Mouse (Mus musculus): ENCODE measurements around the gene Pla2g15. TPM values are rescaled to one million over a fixed set of nuclear protein-coding genes. Genes with fewer than 3 reads are reported as not detected.
"Not testable (repeated sequence)": the region's sequence is repeated elsewhere in the genome, so short reads cannot be mapped to it uniquely, and the experiment has no call there.

Pla2g15 gene
- polyA plus RNA-seq, 1 experiment from 2014 or later, result 24.0 TPM

GRCm38 (mm10) chr8:106177594-106177993 lies 27.4 kb downstream of the Pla2g15 start:
- Histone ChIP-seq H3K4me1 (replicated peaks) (peaks cover 11% of the 10 kb centered on the region; the same call in 1 of the 2 replicates), H3K36me3 (peaks cover 7% of the 10 kb centered on the region; the same call in 1 of the 2 replicates), H3K9ac (no peak overlapping the region), H3K27me3 (no peaks in the 10 kb centered on the region), H3K4me2 (no peak overlapping the region), H3K27ac (replicated peaks) (no peak overlapping the region), H3K4me3 (no peak overlapping the region), H3K9me3 (no peaks in the 10 kb centered on the region)
- 86% methylated on average over 1 of the region's 1 CpGs for WGBS
- ATAC-seq (ENCODE audit: low FRiP score, low read depth), result no peak

- Histone ChIP-seq H3K4me2 (no peak overlapping the region), H3K9ac (no peak overlapping the region), H3K27ac (replicated peaks) (no peak overlapping the region), H3K9me3 (no peaks in the 10 kb centered on the region), H3K4me3 (no peak overlapping the region), H3K4me1 (replicated peaks) (peaks cover 11% of the 10 kb centered on the region; the same call in 1 of the 2 replicates), H3K36me3 (peaks cover 9% of the 10 kb centered on the region; the same call in 1 of the 2 replicates), H3K27me3 (no peaks in the 10 kb centered on the region)
- 85% methylated on average over 2 of the region's 2 CpGs for WGBS
- ATAC-seq (ENCODE audit: low FRiP score, low read depth), result no peak
These were observed 28.2 kb downstream of the Pla2g15 start for GRCm38 (mm10) chr8:106178428-106178827.

- Histone ChIP-seq H3K27ac (replicated peaks) (no peak overlapping the region), H3K9me3 (no peaks in the 10 kb centered on the region), H3K9ac (no peak overlapping the region), H3K4me2 (no peak overlapping the region), H3K36me3 (peaks cover 38% of the 10 kb centered on the region), H3K4me3 (no peak overlapping the region), H3K4me1 (replicated peaks) (no peaks in the 10 kb centered on the region), H3K27me3 (no peaks in the 10 kb centered on the region)
- WGBS, result 85% methylated on average over 8 of the region's 8 CpGs
- ATAC-seq (ENCODE audit: low FRiP score, low read depth), result no peak
These were observed 35.5 kb downstream of the Pla2g15 start for GRCm38 (mm10) chr8:106185628-106186270.

- H3K27me3 ChIP-seq, result no peaks in the 10 kb centered on the region
- no peak overlapping the region for H3K4me2 ChIP-seq
- no peaks in the 10 kb centered on the region for H3K9me3 ChIP-seq
- H3K36me3 ChIP-seq, result peaks cover 38% of the 10 kb centered on the region
- ATAC-seq (ENCODE audit: low FRiP score, low read depth), result no peak
- no peak overlapping the region for H3K9ac ChIP-seq
- no peak overlapping the region for H3K27ac ChIP-seq (replicated peaks)
- WGBS, result 86% methylated on average over 3 of the region's 3 CpGs
- no peaks in the 10 kb centered on the region for H3K4me1 ChIP-seq (replicated peaks)
- H3K4me3 ChIP-seq, result no peak overlapping the region
These were observed 36.2 kb downstream of the Pla2g15 start for GRCm38 (mm10) chr8:106186394-106186793.

GRCm38 (mm10) chr8:106189162-106189561 lies 39.0 kb downstream of the Pla2g15 start:
- Histone ChIP-seq H3K9me3 (no peaks in the 10 kb centered on the region), H3K4me3 (no peak overlapping the region), H3K9ac (no peak overlapping the region), H3K36me3 (peaks cover 48% of the 10 kb centered on the region), H3K27ac (replicated peaks) (no peak overlapping the region), H3K27me3 (no peaks in the 10 kb centered on the region), H3K4me2 (no peak overlapping the region), H3K4me1 (replicated peaks) (no peaks in the 10 kb centered on the region)
- no peak for ATAC-seq (ENCODE audit: low FRiP score, low read depth)
- WGBS, result 96% methylated on average over 4 of the region's 4 CpGs

GRCm38 (mm10) chr8:106191639-106192038 lies 41.4 kb downstream of the Pla2g15 start:
- H3K4me1 ChIP-seq (replicated peaks), result no peaks in the 10 kb centered on the region
- ATAC-seq (ENCODE audit: low FRiP score, low read depth), result no peak
- no peaks in the 10 kb centered on the region for H3K9me3 ChIP-seq
- no peak overlapping the region for H3K27ac ChIP-seq (replicated peaks)
- no peak overlapping the region for H3K9ac ChIP-seq
- WGBS, result 96% methylated on average over 5 of the region's 5 CpGs
- H3K4me2 ChIP-seq, result no peak overlapping the region
- H3K27me3 ChIP-seq, result no peaks in the 10 kb centered on the region
- H3K4me3 ChIP-seq, result no peak overlapping the region
- H3K36me3 ChIP-seq, result peaks cover 56% of the 10 kb centered on the region

GRCm38 (mm10) chr8:106193162-106193561 lies 43.0 kb downstream of the Pla2g15 start:
- ATAC-seq (ENCODE audit: low FRiP score, low read depth), result no peak
- H3K9me3 ChIP-seq, result no peaks in the 10 kb centered on the region
- H3K9ac ChIP-seq, result no peak overlapping the region
- H3K27me3 ChIP-seq, result no peaks in the 10 kb centered on the region
- no peak overlapping the region for H3K4me3 ChIP-seq
- no peak overlapping the region for H3K4me2 ChIP-seq
- no peak overlapping the region for H3K27ac ChIP-seq (replicated peaks)
- 94% methylated on average over 6 of the region's 6 CpGs for WGBS
- H3K4me1 ChIP-seq (replicated peaks), result no peaks in the 10 kb centered on the region
- peaks cover 56% of the 10 kb centered on the region for H3K36me3 ChIP-seq

- Histone ChIP-seq H3K9ac (no peak overlapping the region), H3K4me3 (no peak overlapping the region), H3K27me3 (no peaks in the 10 kb centered on the region), H3K4me2 (no peak overlapping the region), H3K36me3 (peaks cover 61% of the 10 kb centered on the region), H3K4me1 (replicated peaks) (no peaks in the 10 kb centered on the region), H3K27ac (replicated peaks) (no peak overlapping the region), H3K9me3 (no peaks in the 10 kb centered on the region)
- WGBS, result 93% methylated on average over 5 of the region's 5 CpGs
- ATAC-seq (ENCODE audit: low FRiP score, low read depth), result no peak
These were observed 43.9 kb downstream of the Pla2g15 start for GRCm38 (mm10) chr8:106194062-106194461.

- Histone ChIP-seq H3K4me2 (no peak overlapping the region), H3K36me3 (peaks cover 75% of the 10 kb centered on the region), H3K4me3 (no peak overlapping the region), H3K27me3 (no peaks in the 10 kb centered on the region), H3K4me1 (replicated peaks) (no peaks in the 10 kb centered on the region), H3K9me3 (no peaks in the 10 kb centered on the region), H3K27ac (replicated peaks) (no peak overlapping the region), H3K9ac (no peak overlapping the region)
- whole genome bisulfite sequencing, result 19% methylated on average over 1 of the region's 1 CpGs
- no peak for ATAC-seq (ENCODE audit: low FRiP score, low read depth)
These were observed 48.5 kb downstream of the Pla2g15 start for GRCm38 (mm10) chr8:106198741-106199140.

- not testable (repeated sequence) for ATAC-seq (ENCODE audit: low FRiP score, low read depth); H3K4me1 ChIP-seq (replicated peaks); H3K4me2 ChIP-seq; H3K27ac ChIP-seq (replicated peaks); H3K9ac ChIP-seq; H3K4me3 ChIP-seq; H3K9me3 ChIP-seq; H3K27me3 ChIP-seq
- H3K36me3 ChIP-seq, result peaks cover 79% of the 10 kb centered on the region
- WGBS, result 88% methylated on average over 3 of the region's 3 CpGs
These were observed 49.4 kb downstream of the Pla2g15 start for GRCm38 (mm10) chr8:106199596-106199995.

GRCm38 (mm10) chr8:106210035-106210731 lies 60.0 kb downstream of the Pla2g15 start:
- peaks cover 28% of the 10 kb centered on the region for H3K4me1 ChIP-seq (replicated peaks)
- peak overlapping the region; percentile 95 for H3K27ac ChIP-seq (replicated peaks)
- H3K4me2 ChIP-seq, result peak overlapping the region; percentile 83
- peak; percentile 82 for ATAC-seq (ENCODE audit: low FRiP score, low read depth)
- H3K27me3 ChIP-seq, result no peaks in the 10 kb centered on the region
- H3K36me3 ChIP-seq, result peaks cover 23% of the 10 kb centered on the region
- no peaks in the 10 kb centered on the region for H3K9me3 ChIP-seq
- peak overlapping the region; percentile 82 for H3K4me3 ChIP-seq
- H3K9ac ChIP-seq, result peak overlapping the region; percentile 76
- WGBS, result under 1% methylated on average over 35 of the region's 35 CpGs

GRCm38 (mm10) chr8:106210821-106211345 lies 60.7 kb downstream of the Pla2g15 start, which contains the start of the genes Slc7a6os and Prmt7:
Gene Slc7a6os (minus strand): TSS chr8:106210935.
Gene Prmt7 (plus strand): TSS chr8:106210936.
- Histone ChIP-seq H3K4me3 (peak within 1 kb of the TSS; percentile 82), H3K4me2 (peak within 1 kb of the TSS; percentile 83), H3K4me1 (replicated peaks) (peaks cover 28% of the 10 kb centered on the region), H3K36me3 (peaks cover 23% of the 10 kb centered on the region), H3K27me3 (no peaks in the 10 kb centered on the region), H3K9me3 (no peaks in the 10 kb centered on the region), H3K27ac (replicated peaks) (peak within 1 kb of the TSS; percentile 95), H3K9ac (peak within 1 kb of the TSS; percentile 76)
- under 1% methylated on average over 52 of the region's 52 CpGs for WGBS
- peak; percentile 99 for ATAC-seq (ENCODE audit: low FRiP score, low read depth)

Data from hindbrain, embryonic 15.5 days (tissue).